Mouse (Mus musculus): Measurements from ENCODE around the gene Ctdsp1.
A peak's percentile ranks its signal among the peaks of the same experiment; 100 is the strongest.

Ctdsp1 gene

GRCm38 (mm10) chr1:74376396-74376795, 14.9 kb upstream of the Ctdsp1 start:
- no peak for DNase-seq (ENCODE audit: low read depth, low spot score)

- DNase-seq (ENCODE audit: low read depth, low spot score) = no peak
Measured at GRCm38 (mm10) chr1:74379058-74379504, 12.2 kb upstream of the Ctdsp1 start.

GRCm38 (mm10) chr1:74380484-74380883, 10.8 kb upstream of the Ctdsp1 start:
- DNase-seq (ENCODE audit: low read depth, low spot score) = no peak

- no peak for DNase-seq (ENCODE audit: low read depth, low spot score)
Measured at GRCm38 (mm10) chr1:74381588-74382021, 9.7 kb upstream of the Ctdsp1 start.

GRCm38 (mm10) chr1:74383385-74383784, 7.9 kb upstream of the Ctdsp1 start:
- DNase-seq (ENCODE audit: low read depth, low spot score) = no peak

GRCm38 (mm10) chr1:74384525-74384924, 6.8 kb upstream of the Ctdsp1 start:
- DNase-seq (ENCODE audit: low read depth, low spot score) = no peak

- DNase-seq (ENCODE audit: low read depth, low spot score) = no peak
Measured at GRCm38 (mm10) chr1:74385064-74385463, 6.2 kb upstream of the Ctdsp1 start.

GRCm38 (mm10) chr1:74385531-74385930, 5.8 kb upstream of the Ctdsp1 start:
- no peak for DNase-seq (ENCODE audit: low read depth, low spot score)

- DNase-seq (ENCODE audit: low read depth, low spot score) = no peak
Measured at GRCm38 (mm10) chr1:74386363-74386713, 5.0 kb upstream of the Ctdsp1 start.

- peak; percentile 96 for DNase-seq (ENCODE audit: low read depth, low spot score)
Measured at GRCm38 (mm10) chr1:74386714-74387385, 4.5 kb upstream of the Ctdsp1 start.

- DNase-seq (ENCODE audit: low read depth, low spot score) = no peak
Measured at GRCm38 (mm10) chr1:74387386-74387988, 3.8 kb upstream of the Ctdsp1 start.

- DNase-seq (ENCODE audit: low read depth, low spot score) = no peak
Measured at GRCm38 (mm10) chr1:74388398-74388920, 2.9 kb upstream of the Ctdsp1 start.

- DNase-seq (ENCODE audit: low read depth, low spot score) = no peak
Measured at GRCm38 (mm10) chr1:74389831-74390286, 1.4 kb upstream of the Ctdsp1 start.

- DNase-seq (ENCODE audit: low read depth, low spot score) = no peak
Measured at GRCm38 (mm10) chr1:74390287-74390906, 912 bp upstream of the Ctdsp1 start.

GRCm38 (mm10) chr1:74391844-74392441, 634 bp downstream of the Ctdsp1 start:
- no peak for DNase-seq (ENCODE audit: low read depth, low spot score)

GRCm38 (mm10) chr1:74392446-74392994, 1.2 kb downstream of the Ctdsp1 start:
- no peak for DNase-seq (ENCODE audit: low read depth, low spot score)

- DNase-seq (ENCODE audit: low read depth, low spot score) = no peak
Measured at GRCm38 (mm10) chr1:74393010-74393409, 1.7 kb downstream of the Ctdsp1 start.

GRCm38 (mm10) chr1:74393697-74394096, 2.4 kb downstream of the Ctdsp1 start:
- DNase-seq (ENCODE audit: low read depth, low spot score) = no peak

- DNase-seq (ENCODE audit: low read depth, low spot score) = no peak
Measured at GRCm38 (mm10) chr1:74394311-74394710, 3.0 kb downstream of the Ctdsp1 start.

GRCm38 (mm10) chr1:74394858-74395257, 3.5 kb downstream of the Ctdsp1 start:
- no peak for DNase-seq (ENCODE audit: low read depth, low spot score)

- no peak for DNase-seq (ENCODE audit: low read depth, low spot score)
Measured at GRCm38 (mm10) chr1:74395290-74395689, 4.0 kb downstream of the Ctdsp1 start.

Measured in telencephalon, adult 2 months (tissue).